Mouse (Mus musculus) ES-Bruce4 (cell line): Measurements from ENCODE around the gene Ctnna3.

Source experiments
- CTCF ChIP-seq: IDR thresholded peaks from one replicate; pipeline ENCODE4 v1.8.1; 2011; ENCODE audit warnings: low read depth, low read length
- EP300 ChIP-seq: IDR thresholded peaks from 2 replicates; pipeline ENCODE4 v1.6.1; 2011; ENCODE audit warnings: low read depth, low read length; ENCODE audit not compliant: insufficient read depth
- POLR2A ChIP-seq: IDR thresholded peaks from one replicate; pipeline ENCODE4 v1.8.1; 2011; ENCODE audit warnings: low read length; ENCODE audit not compliant: insufficient read depth

GRCm38 (mm10) chr10:64135481-64135880 is 705.6 kb downstream of the Ctnna3 start:
- no peak for TF ChIP-seq POLR2A
- no peak for TF ChIP-seq CTCF
- no peak for TF ChIP-seq EP300
